Mouse (Mus musculus) retina, adult 2 months (tissue): ENCODE results near the gene 2410137M14Rik.
"Not testable (repeated sequence)": the region's sequence is repeated elsewhere in the genome, so short reads cannot be mapped to it uniquely, and the experiment has no call there.

Source experiments
- DNase-seq: peaks from one replicate; pipeline ENCODE4 v3.0.0-alpha.2; 2012; ENCODE audit warnings: low read depth, low spot score

Gene 2410137M14Rik

GRCm38 (mm10) chr17:36981221-36981813 is at the start of gene 2410137M14Rik:
2410137M14Rik (minus strand) TSS chr17:36981237.
- no peak for DNase-seq

GRCm38 (mm10) chr17:37029162-37029561 is 48.1 kb upstream of the 2410137M14Rik start:
- no peak for DNase-seq

DNA sequence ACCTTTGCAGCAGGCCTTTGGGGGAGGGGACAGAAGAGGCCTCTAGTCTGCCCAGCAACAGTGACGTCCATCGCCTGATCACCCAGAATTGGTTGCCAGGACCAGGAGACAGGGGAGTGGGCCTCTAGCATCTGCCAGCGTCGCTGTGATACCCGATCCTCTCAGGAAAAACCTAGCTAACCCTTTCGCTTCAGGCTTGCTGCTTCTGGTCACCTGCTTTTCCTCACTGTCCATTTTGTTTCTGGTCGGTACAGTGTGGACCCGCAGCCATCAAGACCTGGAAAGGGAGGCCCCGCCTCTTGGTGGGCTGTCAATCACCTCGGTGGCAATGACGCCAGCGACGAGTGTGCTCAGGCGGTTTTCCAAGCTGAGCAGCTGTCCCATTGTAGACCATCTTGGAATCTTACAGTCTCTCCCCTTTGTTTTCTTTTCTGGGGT is 47.7 kb upstream of the 2410137M14Rik start:
- DNase-seq = peak; percentile 82

GRCm38 (mm10) chr17:37028212-37028611 is 47.2 kb upstream of the 2410137M14Rik start:
- DNase-seq = no peak

DNA sequence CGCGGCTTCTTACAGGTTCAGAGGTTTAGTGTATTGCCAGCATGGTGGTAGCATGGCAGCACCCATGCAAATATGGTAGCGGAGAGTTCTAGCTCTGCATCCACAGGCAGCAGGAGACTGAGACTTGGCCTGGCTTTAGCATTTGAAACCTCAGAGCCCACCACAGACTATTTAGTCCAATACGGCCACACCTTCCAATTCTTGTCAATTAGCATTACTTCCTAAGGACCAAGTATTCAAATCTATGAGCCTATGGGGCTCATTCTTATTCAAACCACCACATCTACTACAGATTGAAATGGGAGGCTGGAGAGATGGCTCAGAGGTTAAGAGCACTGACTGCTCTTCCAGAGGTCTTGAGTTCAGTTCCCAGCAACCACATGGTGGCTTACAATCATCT is 46.4 kb upstream of the 2410137M14Rik start:
- no peak for DNase-seq

- no peak for DNase-seq
Observed at GRCm38 (mm10) chr17:37026425-37026824, 45.4 kb upstream of the 2410137M14Rik start.

DNA sequence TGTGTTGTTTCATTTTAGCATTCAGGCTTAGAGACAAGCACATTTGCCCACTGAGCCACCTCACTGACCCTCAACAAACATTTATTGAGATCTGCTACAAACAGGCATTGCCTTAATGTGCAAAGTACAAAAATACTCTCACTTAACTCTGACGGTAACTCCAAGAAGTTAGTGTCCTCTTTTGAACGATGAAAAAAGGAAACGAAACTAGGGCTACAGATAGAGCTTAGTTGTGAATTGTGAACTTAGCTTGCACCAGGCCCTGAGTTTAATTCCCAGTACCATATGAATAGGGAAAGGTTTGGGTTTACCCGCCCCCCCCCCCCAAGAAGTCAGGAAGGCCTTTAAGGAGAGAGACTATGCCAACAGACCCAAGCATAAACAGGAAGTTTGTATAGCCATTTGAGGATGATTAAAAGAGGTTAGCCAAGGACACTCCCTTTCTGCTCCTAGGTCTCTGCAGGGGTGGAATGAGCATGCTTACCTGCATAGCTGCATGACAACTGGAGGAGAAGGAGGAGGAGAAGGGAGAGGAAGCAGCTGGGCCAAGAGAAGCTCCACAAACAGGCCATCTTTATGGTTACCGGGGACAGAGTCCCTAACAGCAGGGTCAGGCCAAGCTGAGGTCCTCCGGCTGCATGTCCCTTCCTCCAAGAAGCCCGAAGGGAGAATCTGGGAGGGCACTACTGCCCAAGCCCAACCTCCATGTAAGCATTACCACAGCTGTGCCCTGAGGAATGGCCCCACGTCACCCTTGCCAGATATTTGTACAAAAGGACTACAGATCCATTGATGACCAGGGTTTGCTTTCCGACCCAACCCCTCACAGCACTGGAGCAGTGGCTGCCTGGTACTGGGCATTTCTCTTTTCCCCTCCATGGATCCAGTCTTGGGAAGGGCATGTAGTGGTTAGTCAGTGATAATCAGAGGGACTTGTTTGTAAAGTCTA is 41.9 kb upstream of the 2410137M14Rik start, which contains the start of gene Mog:
Gene Mog (minus strand): TSS at position 771 of the 949 bp plus-strand sequence.
- DNase-seq = no peak

DNA sequence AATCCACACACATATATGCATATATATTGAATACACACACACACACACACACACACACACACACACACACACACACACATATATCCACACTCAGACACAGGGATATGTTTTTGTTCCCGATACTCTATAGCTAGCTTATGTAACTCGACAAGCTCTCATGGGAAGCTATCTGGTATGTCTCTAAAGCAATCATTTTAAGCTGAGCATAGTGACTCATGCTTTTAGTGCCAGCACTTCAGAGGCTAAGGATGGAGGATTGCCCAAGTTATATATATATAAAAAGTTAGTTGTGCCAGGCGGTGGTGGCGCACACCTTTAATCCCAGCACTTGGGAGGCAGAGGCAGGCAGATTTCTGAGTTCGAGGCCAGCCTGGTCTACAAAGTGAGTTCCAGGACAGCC is 38.2 kb upstream of the 2410137M14Rik start:
- not testable (repeated sequence) for DNase-seq

- no peak for DNase-seq
Observed at GRCm38 (mm10) chr17:37018328-37018727, 37.3 kb upstream of the 2410137M14Rik start.

DNA sequence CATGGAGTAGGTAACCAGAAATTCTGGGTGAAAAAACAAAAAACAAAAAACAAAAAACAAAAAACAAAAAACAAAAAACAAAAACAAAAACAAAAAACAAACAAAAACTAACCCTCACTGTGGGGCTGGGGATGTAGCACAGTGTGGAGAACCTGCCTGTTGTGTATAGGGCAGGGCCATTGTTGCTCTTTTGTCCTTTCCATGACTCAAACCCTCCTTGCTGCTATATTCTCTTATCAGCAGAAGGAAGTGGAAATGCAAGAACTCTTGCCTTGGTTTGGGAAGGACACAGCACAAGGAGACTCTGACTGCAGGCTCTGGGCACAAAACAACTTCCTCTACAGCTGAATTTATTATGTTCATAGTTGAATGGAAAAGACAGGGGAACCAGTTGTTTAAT is 35.3 kb upstream of the 2410137M14Rik start:
- no peak for DNase-seq

DNA sequence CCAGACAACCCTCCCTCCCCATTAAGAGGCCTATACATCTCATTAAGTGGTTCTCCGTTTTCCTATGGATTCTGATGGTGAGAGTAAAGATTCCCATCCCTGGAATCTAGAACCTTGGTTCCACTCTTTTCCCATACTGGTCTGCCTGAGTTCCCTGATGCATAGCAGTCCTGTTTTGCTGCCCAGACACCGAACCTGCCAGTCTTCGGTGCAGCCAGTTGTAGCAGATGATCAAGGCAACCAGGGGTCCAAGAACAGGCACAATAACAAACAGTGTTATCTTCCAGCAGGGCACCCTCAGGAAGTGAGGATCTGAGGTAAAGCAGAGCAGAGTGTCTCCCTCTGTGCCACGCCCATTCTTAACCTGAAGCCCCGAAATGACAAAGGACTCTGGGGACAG is 31.1 kb upstream of the 2410137M14Rik start:
- DNase-seq = no peak

DNA sequence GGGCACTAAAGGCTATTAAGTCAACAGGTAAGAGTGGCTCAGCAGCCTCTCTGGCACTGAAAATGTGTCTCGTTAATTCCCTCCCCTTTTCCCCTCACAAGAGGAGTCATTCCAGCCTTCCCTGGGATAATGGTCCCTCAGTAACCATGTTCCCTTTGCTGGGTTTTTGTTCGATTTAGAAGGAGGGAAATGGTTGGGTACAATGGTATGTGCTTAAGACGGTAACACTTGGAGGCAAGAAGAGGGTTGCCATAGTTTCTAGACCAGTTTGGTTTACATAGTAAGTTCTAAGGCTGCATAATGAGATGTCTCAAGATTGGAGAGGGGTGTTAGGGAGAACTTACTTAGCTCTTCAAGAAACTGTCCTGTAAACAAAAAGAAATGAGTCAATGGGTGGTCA is 30.7 kb upstream of the 2410137M14Rik start:
- no peak for DNase-seq

DNA sequence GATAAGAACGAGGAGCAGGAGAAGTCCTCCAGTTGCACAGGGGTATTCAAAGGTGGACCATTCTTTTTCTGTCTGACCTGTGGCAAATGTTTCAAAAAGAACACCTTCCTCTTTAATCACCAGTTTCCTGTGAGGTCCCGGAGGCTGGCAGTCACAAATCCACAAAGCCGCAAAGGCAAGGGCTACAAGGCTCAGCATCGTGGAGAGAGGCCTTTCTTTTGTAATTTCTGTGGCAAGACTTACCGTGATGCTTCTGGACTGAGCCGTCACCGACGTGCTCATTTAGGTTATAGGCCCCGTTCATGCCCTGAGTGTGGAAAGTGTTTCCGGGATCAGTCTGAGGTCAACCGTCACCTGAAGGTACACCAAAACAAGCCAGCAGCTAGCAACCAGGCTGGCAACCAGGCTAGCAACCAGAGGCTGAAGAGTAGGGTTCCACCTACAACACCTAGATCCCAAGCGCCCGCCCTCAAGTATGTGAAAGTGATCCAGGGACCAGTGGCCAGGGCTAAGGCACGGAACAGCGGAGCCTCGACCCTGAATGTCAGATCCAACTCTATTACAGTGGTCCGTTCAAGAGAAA is 28.5 kb upstream of the 2410137M14Rik start:
- DNase-seq = no peak

GRCm38 (mm10) chr17:37008161-37008560 is 27.1 kb upstream of the 2410137M14Rik start:
- no peak for DNase-seq

GRCm38 (mm10) chr17:37003366-37003765 is 22.3 kb upstream of the 2410137M14Rik start:
- no peak for DNase-seq

DNA sequence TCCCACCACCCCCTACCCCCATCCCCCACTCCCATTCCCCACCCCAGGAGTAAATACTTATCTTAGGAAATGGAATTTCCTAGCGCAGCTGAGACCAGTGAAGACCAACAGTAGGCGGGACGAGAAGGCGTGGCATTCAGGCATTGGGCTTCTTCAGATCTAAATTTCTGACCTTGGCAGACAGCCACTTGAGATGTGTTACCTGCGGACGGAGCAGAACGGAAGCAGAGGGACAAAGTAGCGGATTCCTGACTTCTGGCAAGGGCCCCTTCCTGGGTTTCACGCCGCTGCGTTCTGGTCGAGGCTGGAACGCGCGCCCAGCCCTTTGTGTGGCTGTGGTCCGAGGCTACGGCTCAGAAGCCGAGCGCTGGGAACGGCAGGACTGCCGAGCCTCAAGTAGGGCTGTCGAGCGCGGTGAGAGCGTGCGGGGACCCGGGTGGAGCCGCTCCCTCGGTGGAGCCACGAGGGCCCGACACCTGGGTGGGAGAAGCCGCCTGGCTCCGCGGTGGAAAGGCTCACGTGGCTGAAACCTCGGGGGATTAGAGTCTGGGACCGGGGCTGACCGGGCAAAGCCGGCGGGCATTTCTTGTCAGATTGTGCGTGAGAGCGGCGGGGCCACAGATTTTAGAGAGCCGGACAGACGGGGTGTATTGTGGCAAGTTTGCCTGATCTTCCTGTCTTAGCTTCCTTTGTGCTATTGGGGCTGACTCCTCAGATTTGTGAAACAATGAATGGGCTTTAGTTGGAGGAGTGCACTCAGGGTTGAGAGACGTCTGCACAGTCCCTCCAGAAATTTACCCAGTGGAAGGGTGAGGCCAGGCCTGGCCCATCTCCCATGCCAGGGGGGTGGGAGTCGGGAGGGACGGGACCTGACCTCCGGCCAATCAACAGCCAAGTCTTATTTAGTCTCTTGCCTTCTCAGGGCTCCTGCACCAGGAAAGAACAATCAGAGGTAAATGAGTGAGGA is 21.6 kb upstream of the 2410137M14Rik start:
- DNase-seq = no peak

DNA sequence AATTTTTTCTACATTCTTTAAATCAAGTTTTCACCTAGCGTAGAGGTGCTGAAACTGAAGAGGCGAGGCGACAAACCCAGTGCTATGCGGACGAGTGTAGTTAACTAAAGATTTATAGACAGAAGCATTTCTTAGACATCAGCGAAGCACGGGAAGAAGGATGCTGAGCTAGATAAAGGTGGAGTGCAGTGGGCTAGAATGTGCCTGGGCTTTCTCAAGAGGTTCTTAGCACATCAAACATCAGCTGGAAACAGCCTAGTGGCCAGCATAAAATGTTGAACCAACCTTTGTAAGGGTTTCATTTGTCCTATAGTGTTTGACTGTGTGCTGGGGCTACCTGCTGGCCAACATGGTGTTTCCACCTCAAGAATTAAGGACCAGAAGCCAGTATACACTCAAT is 19.8 kb upstream of the 2410137M14Rik start, which contains the start of gene Zfp57:
Gene Zfp57 (plus strand): TSS at position 301 of the 400 bp plus-strand sequence.
- DNase-seq = no peak

DNA sequence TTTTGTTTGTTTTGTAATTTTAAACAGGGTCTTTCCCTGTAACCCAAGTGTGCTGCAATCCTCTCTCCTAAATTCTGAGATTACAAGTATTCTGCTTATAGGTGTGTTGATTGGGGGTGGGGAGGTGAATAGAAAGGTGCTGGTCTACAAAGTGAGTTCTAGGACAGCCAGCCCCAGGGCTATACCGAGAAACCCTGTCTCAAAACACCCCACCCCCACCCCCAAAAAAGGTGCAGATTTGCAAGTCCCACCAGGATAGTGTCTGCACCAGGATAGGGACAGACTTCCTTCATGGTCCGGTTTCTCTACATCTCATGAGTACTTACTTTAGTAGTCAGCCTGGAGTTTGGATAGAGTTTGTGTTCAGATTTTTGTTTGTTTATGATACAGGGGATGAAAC is 17.4 kb upstream of the 2410137M14Rik start:
- DNase-seq = no peak

DNA sequence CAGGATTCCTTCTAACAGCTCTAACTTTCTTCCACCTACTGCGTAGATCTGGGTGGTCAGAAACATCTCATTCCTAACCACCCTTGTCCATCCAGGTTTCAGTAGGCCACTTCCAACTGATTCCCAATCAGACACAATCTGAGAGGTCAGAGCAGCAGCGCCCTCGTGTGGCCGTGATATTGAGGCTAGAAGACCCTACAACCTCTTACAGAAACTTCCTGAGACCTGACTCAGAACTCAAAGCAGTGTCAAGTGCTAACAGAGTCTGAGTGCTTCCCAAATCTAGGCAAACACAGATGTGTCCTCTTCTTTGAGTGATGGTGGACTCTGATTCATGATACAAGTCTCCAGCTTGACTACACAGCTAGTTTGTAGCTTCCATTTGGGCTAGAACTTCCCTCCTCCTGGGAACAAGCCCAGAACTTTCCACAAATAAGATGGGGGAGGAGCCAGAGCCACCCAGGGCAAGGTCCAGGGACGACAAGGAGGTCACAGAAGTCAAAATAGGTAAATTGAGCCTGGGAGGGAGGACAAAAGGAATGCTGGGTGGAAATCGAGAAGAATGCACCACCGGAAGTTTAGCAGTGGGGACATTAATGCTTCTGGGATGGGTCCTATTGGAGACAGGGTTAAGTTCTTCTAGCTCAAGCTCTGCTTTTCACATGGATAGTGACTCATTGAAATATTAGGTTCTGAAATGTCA is 16.1 kb upstream of the 2410137M14Rik start:
- DNase-seq = peak; percentile 26

- no peak for DNase-seq
Observed at GRCm38 (mm10) chr17:36995448-36995847, 14.4 kb upstream of the 2410137M14Rik start.
